Mouse (Mus musculus): ENCODE data around the gene Asphd2.

Gene Asphd2

GRCm38 (mm10) chr5:112391676-112392323 is 2.9 kb downstream of the Asphd2 start:
- peak; percentile 58 for DNase-seq (ENCODE audit: low read depth, low spot score)

- no peak for DNase-seq (ENCODE audit: low read depth, low spot score)
Observed at GRCm38 (mm10) chr5:112391002-112391401, 3.7 kb downstream of the Asphd2 start.

- peak; percentile 72 for DNase-seq (ENCODE audit: low read depth, low spot score)
Observed at GRCm38 (mm10) chr5:112389352-112389751, 5.3 kb downstream of the Asphd2 start.

GRCm38 (mm10) chr5:112385973-112386372 is 8.7 kb downstream of the Asphd2 start:
- no peak for DNase-seq (ENCODE audit: low read depth, low spot score)

- no peak for DNase-seq (ENCODE audit: low read depth, low spot score)
Observed at GRCm38 (mm10) chr5:112384805-112385472, 9.7 kb downstream of the Asphd2 start.

- DNase-seq (ENCODE audit: low read depth, low spot score): peak; percentile 85
Observed at GRCm38 (mm10) chr5:112382641-112383330, 11.9 kb downstream of the Asphd2 start.

GRCm38 (mm10) chr5:112382042-112382441 is 12.6 kb downstream of the Asphd2 start:
- DNase-seq (ENCODE audit: low read depth, low spot score): no peak

- no peak for DNase-seq (ENCODE audit: low read depth, low spot score)
Observed at GRCm38 (mm10) chr5:112381154-112381553, 13.5 kb downstream of the Asphd2 start.

- no peak for DNase-seq (ENCODE audit: low read depth, low spot score)
Observed at GRCm38 (mm10) chr5:112378716-112379115, 15.9 kb downstream of the Asphd2 start.

GRCm38 (mm10) chr5:112377380-112377779 is 17.3 kb downstream of the Asphd2 start:
- DNase-seq (ENCODE audit: low read depth, low spot score): peak; percentile 82

- DNase-seq (ENCODE audit: low read depth, low spot score): no peak
Observed at GRCm38 (mm10) chr5:112376111-112376510, 18.6 kb downstream of the Asphd2 start.

GRCm38 (mm10) chr5:112371933-112372332 is 22.7 kb downstream of the Asphd2 start:
- peak; percentile 96 for DNase-seq (ENCODE audit: low read depth, low spot score)

- no peak for DNase-seq (ENCODE audit: low read depth, low spot score)
Observed at GRCm38 (mm10) chr5:112370236-112370813, 24.3 kb downstream of the Asphd2 start.

GRCm38 (mm10) chr5:112369326-112369725 is 25.3 kb downstream of the Asphd2 start:
- DNase-seq (ENCODE audit: low read depth, low spot score): no peak

GRCm38 (mm10) chr5:112368666-112369065 is 26.0 kb downstream of the Asphd2 start:
- DNase-seq (ENCODE audit: low read depth, low spot score): peak; percentile 98

- DNase-seq (ENCODE audit: low read depth, low spot score): peak; percentile 71
Observed at GRCm38 (mm10) chr5:112367929-112368328, 26.7 kb downstream of the Asphd2 start.

- DNase-seq (ENCODE audit: low read depth, low spot score): peak; percentile 57
Observed at GRCm38 (mm10) chr5:112367338-112367737, 27.3 kb downstream of the Asphd2 start.

- DNase-seq (ENCODE audit: low read depth, low spot score): no peak
Observed at GRCm38 (mm10) chr5:112366879-112367278, 27.8 kb downstream of the Asphd2 start.

- DNase-seq (ENCODE audit: low read depth, low spot score): no peak
Observed at GRCm38 (mm10) chr5:112364184-112364797, 30.4 kb downstream of the Asphd2 start.

- no peak for DNase-seq (ENCODE audit: low read depth, low spot score)
Observed at GRCm38 (mm10) chr5:112360077-112360476, 34.6 kb downstream of the Asphd2 start.

- no peak for DNase-seq (ENCODE audit: low read depth, low spot score)
Observed at GRCm38 (mm10) chr5:112359520-112359919, 35.1 kb downstream of the Asphd2 start.

- no peak for DNase-seq (ENCODE audit: low read depth, low spot score)
Observed at GRCm38 (mm10) chr5:112356322-112356721, 38.3 kb downstream of the Asphd2 start.

All from brain, adult 2 months (tissue).